ENCODE assay signal across 1 mouse cellular context in genomic region chr7:143051316-143051715, GRCm38 (mm10).
TF ChIP-seq lines count a peak whose summit lies in the region.

No protein-coding gene starts in this region.

TF ChIP-seq in CH12.LX, 34 proteins besides CTCF, POLR2A, EP300 and RAD21:
- TF ChIP-seq USF1 (IDR thresholded peaks at IDR 0.05; ENCODE audit: low read depth, low read length) (no peak), JUN (IDR thresholded peaks at IDR 0.05; ENCODE audit: insufficient read depth, low read depth, low read length) (no peak), CHD1 (IDR thresholded peaks at IDR 0.05; ENCODE audit: low read depth, low read length) (no peak), ZKSCAN1 (IDR thresholded peaks at IDR 0.05; ENCODE audit: borderline replicate concordance, low read depth, low read length) (no peak), MAFK (IDR thresholded peaks at IDR 0.05; ENCODE audit: insufficient replicate concordance, low read length) (no peak), UBTF (IDR thresholded peaks at IDR 0.05; ENCODE audit: low read depth, low read length) (no peak), SMC3 (IDR thresholded peaks at IDR 0.05; ENCODE audit: low read depth, low read length) (no peak), CHD2 (IDR thresholded peaks at IDR 0.05; ENCODE audit: low read length) (no peak)
